Mouse (Mus musculus) midbrain, embryonic 16.5 days (tissue): ENCODE measurements around the gene Stum. TPM values are rescaled to one million over a fixed set of nuclear protein-coding genes. Genes with fewer than 3 reads are reported as not detected.

Experiments
- ATAC-seq: fragments of 200-750 bp; cut with Nextera tagmentation; 2 replicates; pipeline ENCODE4 v1.8.0; 2017; ENCODE audit warnings: moderate TSS enrichment
- H3K27ac ChIP-seq: fragments of 300-500 bp; sonication (generic); 2 replicates; pipeline ENCODE4 v1.5.1; 2014; ENCODE audit warnings: mild to moderate bottlenecking, low read length, mixed read lengths
- H3K27me3 ChIP-seq: fragments of 300-500 bp; sonication (generic); 2 replicates; pipeline ENCODE4 v1.6.1; 2014; ENCODE audit warnings: low read depth, low read length, mixed read lengths; ENCODE audit not compliant: control insufficient read depth, insufficient read depth
- H3K36me3 ChIP-seq: fragments of 300-500 bp; sonication (generic); 2 replicates; pipeline ENCODE4 v1.6.1; 2014; ENCODE audit warnings: mild to moderate bottlenecking, low read length, moderate library complexity, mixed read lengths; ENCODE audit not compliant: control insufficient read depth, insufficient read depth
- H3K4me1 ChIP-seq: fragments of 300-500 bp; sonication (generic); 2 replicates; pipeline ENCODE4 v1.6.1; 2014; ENCODE audit warnings: mild to moderate bottlenecking, low read length, mixed read lengths; ENCODE audit not compliant: control insufficient read depth, insufficient read depth
- H3K4me2 ChIP-seq: fragments of 300-500 bp; sonication (generic); 2 replicates; pipeline ENCODE4 v1.6.1; 2014; ENCODE audit warnings: mild to moderate bottlenecking, low read length, mixed read lengths
- H3K4me3 ChIP-seq: fragments of 300-500 bp; sonication (generic); 2 replicates; pipeline ENCODE4 v1.5.1; 2014; ENCODE audit warnings: low read depth, mild to moderate bottlenecking, low read length, moderate library complexity, mixed read lengths
- H3K9ac ChIP-seq: fragments of 300-500 bp; sonication (generic); 2 replicates; pipeline ENCODE4 v1.6.1; 2014; ENCODE audit warnings: low read depth, low read length, mixed read lengths
- H3K9me3 ChIP-seq: fragments of 300-500 bp; sonication (generic); replicated peaks from 2 replicates; pipeline ENCODE4 v1.6.1; 2014; ENCODE audit warnings: mild to moderate bottlenecking, low read length, mixed read lengths; ENCODE audit not compliant: control insufficient read depth, poor library complexity, severe bottlenecking
- WGBS: fragments of 180-500 bp; shearing (Covaris S2); extraction: QIAGEN DNeasy Blood & Tissue Kit; methylation state at CpG from one replicate; pipeline ENCODE4 v1.1.7; 2014; 5-methylcytosine and 5-hydroxymethylcytosine counted together
- polyA plus RNA-seq: library from polyadenylated mRNA; unstranded; fragments of >200 nt; fragmentation: Nextera tagmentation; extraction: Ambion mirVana; gene quantifications from 2 replicates; pipeline ENCODE4 v1.2.1, GENCODE M21; 2015

Gene Stum
- polyA plus RNA-seq, 1 experiment from 2014 or later, result 11.5 TPM

DNA sequence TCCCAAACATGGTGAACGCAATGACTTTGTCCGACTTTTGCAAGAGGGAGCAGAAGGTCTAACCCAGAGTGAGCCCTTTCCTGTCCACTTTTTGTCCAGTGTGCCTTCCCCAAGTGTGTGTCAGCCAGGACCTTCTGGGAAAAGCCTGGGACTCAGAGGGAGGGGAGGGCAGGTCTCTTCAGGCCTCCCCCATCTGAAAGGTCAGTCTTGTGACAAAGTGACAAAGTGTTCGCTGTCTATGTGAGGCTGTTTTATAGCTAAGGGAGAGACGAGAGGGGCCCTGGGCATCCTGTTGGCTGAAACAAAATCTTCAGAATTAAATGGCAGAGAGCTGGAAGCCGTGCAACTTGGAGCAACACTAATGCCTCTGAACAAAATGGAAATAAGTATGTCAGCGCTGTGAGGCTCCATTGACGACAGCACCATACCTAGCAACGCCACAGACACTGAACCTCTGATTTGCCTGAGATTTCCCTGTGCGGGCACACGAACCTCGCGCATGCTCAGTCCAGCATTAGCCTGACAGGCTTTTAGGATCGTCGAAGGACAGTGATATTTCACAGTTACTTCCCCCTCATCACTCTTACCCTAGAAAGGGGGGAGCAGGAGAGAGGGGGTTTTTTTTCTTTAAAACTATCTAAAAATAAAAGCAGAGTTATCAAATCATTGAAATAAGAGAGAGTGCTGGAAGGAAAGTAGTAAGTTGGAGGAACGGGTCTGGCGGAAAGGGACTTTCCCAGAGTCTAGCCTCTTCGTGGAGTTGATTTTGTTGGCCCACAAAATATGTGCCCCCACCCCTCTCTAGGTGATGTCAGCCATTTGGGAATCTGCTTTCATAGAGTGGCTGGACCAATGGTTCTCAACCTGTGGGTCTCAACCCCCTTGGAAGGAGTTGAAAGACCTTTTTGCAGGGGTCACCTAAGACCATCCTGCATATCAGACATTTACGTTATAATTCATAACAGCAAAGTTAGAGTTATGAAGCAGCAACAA, 75.3 kb downstream of the Stum start:
- peak; percentile 32; the same call in 1 of the 2 replicates for ATAC-seq
- Histone ChIP-seq H3K9me3 (no peaks in the 10 kb centered on the region), H3K4me2 (no peak overlapping the region), H3K4me1 (peaks cover 6% of the 10 kb centered on the region; the same call in 1 of the 2 replicates), H3K27me3 (no peaks in the 10 kb centered on the region), H3K4me3 (no peak overlapping the region), H3K9ac (no peak overlapping the region), H3K27ac (peak overlapping the region; percentile 50; the same call in 1 of the 2 replicates), H3K36me3 (no peaks in the 10 kb centered on the region)
- WGBS, result 74% methylated on average over 18 of the region's 18 CpGs

GRCm38 (mm10) chr1:180407171-180407671, 76.1 kb downstream of the Stum start:
- Histone ChIP-seq H3K36me3 (no peaks in the 10 kb centered on the region), H3K4me1 (peaks cover 6% of the 10 kb centered on the region; the same call in 1 of the 2 replicates), H3K9ac (no peak overlapping the region; the same call in 1 of the 2 replicates), H3K27me3 (no peaks in the 10 kb centered on the region), H3K27ac (peak overlapping the region; percentile 57), H3K4me3 (no peak overlapping the region), H3K9me3 (no peaks in the 10 kb centered on the region), H3K4me2 (peak overlapping the region; percentile 44)
- WGBS, result 11% methylated on average over 16 of the region's 16 CpGs
- peak; percentile 79 for ATAC-seq

DNA sequence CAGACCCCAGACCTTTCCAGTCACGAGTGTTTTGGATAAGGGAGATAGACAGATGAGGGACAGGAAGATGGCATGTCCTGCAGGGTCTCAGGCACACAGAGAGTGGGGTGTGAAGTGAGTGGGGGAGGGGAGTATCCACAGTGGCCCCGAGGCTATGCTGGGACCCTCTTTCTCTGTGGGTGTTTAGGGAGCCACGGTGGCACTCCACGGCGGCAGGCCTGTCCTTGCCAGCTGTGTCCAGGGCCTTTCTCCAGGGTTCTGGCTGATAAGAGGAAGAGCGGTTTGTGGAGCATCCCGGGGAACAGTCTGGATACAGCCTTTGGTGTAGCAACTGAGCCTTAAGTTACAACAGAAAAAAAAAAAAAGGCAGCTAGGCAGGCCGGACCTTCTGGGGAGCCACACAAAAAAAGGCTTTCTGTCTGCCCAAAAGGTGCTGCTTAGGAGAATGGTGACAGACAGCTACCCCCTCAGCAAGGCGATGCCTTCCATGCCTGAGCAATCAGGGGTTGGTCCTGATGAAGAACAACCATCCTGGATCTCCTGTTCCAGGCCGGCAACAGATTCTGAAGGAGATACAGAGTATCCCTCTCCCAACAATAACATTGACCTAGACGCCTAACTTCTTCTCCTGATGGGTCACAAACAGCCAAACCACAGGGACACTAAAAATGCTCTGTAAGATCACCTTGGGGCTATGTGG, 76.8 kb downstream of the Stum start:
- Histone ChIP-seq H3K9me3 (no peaks in the 10 kb centered on the region), H3K27me3 (no peaks in the 10 kb centered on the region), H3K4me3 (no peak overlapping the region), H3K4me2 (no peak overlapping the region), H3K27ac (no peak overlapping the region), H3K4me1 (peaks cover 6% of the 10 kb centered on the region; the same call in 1 of the 2 replicates), H3K36me3 (no peaks in the 10 kb centered on the region), H3K9ac (no peak overlapping the region)
- ATAC-seq, result no peak
- WGBS, result 81% methylated on average over 11 of the region's 11 CpGs

- no peaks in the 10 kb centered on the region for H3K36me3 ChIP-seq
Measured at GRCm38 (mm10) chr1:180405576-180406335, 77.5 kb downstream of the Stum start.

GRCm38 (mm10) chr1:180404706-180405105, 78.6 kb downstream of the Stum start:
- no peaks in the 10 kb centered on the region for H3K9me3 ChIP-seq
- H3K27me3 ChIP-seq, result no peaks in the 10 kb centered on the region
- WGBS, result 91% methylated on average over 3 of the region's 3 CpGs
- H3K4me1 ChIP-seq, result peaks cover 6% of the 10 kb centered on the region; the same call in 1 of the 2 replicates
- H3K9ac ChIP-seq, result no peak overlapping the region
- no peak for ATAC-seq
- H3K4me2 ChIP-seq, result no peak overlapping the region
- no peaks in the 10 kb centered on the region for H3K36me3 ChIP-seq
- no peak overlapping the region for H3K4me3 ChIP-seq
- H3K27ac ChIP-seq, result no peak overlapping the region; the same call in 1 of the 2 replicates

More at GRCm38 (mm10) chr1:180405576-180406335, 77.5 kb downstream of the Stum start:
- H3K4me2 ChIP-seq, result no peak overlapping the region
- H3K9ac ChIP-seq, result no peak overlapping the region
- WGBS, result 76% methylated on average over 9 of the region's 9 CpGs
- H3K4me3 ChIP-seq, result no peak overlapping the region
- H3K4me1 ChIP-seq, result peaks cover 6% of the 10 kb centered on the region; the same call in 1 of the 2 replicates
- no peaks in the 10 kb centered on the region for H3K9me3 ChIP-seq
- no peaks in the 10 kb centered on the region for H3K27me3 ChIP-seq
- no peak overlapping the region for H3K27ac ChIP-seq
- ATAC-seq, result no peak

- Histone ChIP-seq H3K4me2 (no peak overlapping the region), H3K27me3 (no peaks in the 10 kb centered on the region), H3K27ac (peak overlapping the region; percentile 63), H3K4me1 (peaks cover 6% of the 10 kb centered on the region; the same call in 1 of the 2 replicates), H3K9me3 (no peaks in the 10 kb centered on the region), H3K4me3 (no peak overlapping the region), H3K9ac (no peak overlapping the region), H3K36me3 (no peaks in the 10 kb centered on the region)
- 74% methylated on average over 32 of the region's 32 CpGs for WGBS
- ATAC-seq, result no peak
Measured at GRCm38 (mm10) chr1:180403694-180404606, 79.4 kb downstream of the Stum start.

DNA sequence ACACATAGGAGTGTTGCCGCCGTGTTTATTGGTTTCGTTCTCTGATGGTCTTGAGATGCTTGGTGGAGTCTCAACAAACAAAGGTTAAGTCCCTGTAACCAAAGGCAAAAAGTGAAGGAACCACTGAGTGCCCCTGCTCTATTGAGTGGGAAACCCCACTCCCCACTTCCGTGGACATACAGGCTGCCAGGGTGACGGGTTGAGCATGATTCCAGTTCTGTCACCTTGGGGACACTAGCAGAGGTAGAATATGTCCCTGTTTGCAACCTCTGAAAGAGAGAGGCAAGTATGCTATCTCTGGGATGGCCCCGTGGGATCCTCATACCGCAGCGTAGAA, 80.0 kb downstream of the Stum start:
- no peak overlapping the region for H3K4me3 ChIP-seq
- no peaks in the 10 kb centered on the region for H3K9me3 ChIP-seq
- H3K36me3 ChIP-seq, result no peaks in the 10 kb centered on the region
- 89% methylated on average over 8 of the region's 8 CpGs for WGBS
- no peak for ATAC-seq
- H3K9ac ChIP-seq, result no peak overlapping the region
- H3K4me2 ChIP-seq, result no peak overlapping the region
- H3K4me1 ChIP-seq, result peaks cover 6% of the 10 kb centered on the region; the same call in 1 of the 2 replicates
- peak overlapping the region; percentile 63 for H3K27ac ChIP-seq
- no peaks in the 10 kb centered on the region for H3K27me3 ChIP-seq
